Mouse (Mus musculus) thymus, postnatal 0 days (tissue): ENCODE data around the gene Spaca6. TPM values are rescaled to one million over a fixed set of nuclear protein-coding genes. Genes with fewer than 3 reads are reported as not detected.

Source experiments
- DNase-seq: peaks from one replicate; pipeline ENCODE4 v3.0.0-alpha.2; 2015; ENCODE audit warnings: low spot score
- polyA plus RNA-seq: library from polyadenylated mRNA; unstranded; fragments of >200 nt; fragmentation: Nextera tagmentation; extraction: Ambion mirVana; gene quantifications from 2 replicates; pipeline ENCODE4 v1.2.1, GENCODE M21; 2015

Gene Spaca6
- polyA plus RNA-seq: 5.5 and 8.0 TPM in 2 replicates

DNA sequence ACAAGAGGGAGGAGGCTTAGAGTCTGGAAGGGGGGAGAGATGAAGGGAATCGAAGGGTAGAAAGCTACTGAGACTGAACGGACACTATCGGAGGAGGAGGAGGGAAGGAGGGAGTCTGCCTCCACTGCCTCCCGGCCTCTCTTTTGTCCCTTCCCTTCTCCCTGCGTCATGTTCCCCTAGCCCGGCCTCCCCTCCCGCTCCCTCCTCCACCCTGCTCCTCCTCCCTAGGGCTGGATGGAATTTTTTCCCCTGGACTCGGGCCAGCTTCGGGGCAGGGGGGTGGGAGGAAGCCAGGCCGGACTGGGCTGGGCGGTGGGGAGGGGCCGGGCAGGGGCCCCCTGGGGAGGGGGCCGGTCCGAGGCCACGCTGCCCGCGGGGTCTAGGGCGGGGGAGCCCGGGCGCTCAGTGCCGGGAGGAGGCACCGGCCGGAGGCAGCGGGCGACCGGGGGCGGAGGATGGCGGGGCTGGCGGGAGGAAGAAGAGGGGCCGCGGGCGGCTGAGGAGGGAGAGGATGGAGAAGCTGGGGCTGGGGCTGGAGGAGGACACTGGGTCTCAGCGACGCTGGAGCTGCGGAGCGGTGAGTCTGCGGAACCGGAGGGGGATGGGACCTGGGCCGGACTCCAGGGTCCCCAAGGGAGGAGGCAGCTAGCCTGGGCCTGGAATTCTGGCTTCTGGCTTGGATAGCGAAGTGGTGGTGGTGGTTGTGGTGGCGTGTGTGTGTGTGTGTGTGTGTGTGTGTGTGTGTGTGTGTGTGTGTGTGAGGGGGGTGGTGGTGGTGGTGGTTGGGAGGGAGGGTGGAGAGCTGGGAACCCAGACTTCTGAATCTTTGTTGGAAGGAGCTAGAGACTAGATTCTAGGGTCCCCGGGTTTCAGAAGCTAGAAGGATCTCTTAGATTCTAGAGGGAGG, at the start of gene Spaca6:
Gene Spaca6 (plus strand): TSS at position 408 of the 907 bp plus-strand sequence.
- DNase-seq: no peak

- no peak for DNase-seq
Observed at GRCm38 (mm10) chr17:17790866-17791630, 35.9 kb upstream of the Spaca6 start.

GRCm38 (mm10) chr17:17792578-17792977, 34.4 kb upstream of the Spaca6 start:
- DNase-seq: no peak

DNA sequence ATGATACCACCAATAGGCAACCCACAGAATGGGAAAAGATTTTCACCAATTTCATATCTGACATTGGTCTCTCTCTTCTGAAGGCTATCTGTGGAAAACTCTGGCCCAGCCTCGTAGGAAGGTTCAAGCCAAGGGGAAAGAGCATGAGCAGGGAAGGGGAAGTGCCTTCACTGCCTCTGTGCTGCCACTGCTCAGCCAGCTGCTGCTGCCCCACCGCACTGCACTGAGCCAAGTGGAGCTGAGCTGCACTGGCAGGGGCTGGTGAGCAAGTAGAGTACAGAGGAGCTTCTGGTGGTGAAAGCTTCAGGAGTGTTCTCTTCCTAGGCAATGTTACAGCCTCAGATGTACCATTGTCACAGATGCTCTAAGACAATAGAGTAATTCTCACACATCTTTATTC, 31.4 kb upstream of the Spaca6 start:
- DNase-seq: no peak

DNA sequence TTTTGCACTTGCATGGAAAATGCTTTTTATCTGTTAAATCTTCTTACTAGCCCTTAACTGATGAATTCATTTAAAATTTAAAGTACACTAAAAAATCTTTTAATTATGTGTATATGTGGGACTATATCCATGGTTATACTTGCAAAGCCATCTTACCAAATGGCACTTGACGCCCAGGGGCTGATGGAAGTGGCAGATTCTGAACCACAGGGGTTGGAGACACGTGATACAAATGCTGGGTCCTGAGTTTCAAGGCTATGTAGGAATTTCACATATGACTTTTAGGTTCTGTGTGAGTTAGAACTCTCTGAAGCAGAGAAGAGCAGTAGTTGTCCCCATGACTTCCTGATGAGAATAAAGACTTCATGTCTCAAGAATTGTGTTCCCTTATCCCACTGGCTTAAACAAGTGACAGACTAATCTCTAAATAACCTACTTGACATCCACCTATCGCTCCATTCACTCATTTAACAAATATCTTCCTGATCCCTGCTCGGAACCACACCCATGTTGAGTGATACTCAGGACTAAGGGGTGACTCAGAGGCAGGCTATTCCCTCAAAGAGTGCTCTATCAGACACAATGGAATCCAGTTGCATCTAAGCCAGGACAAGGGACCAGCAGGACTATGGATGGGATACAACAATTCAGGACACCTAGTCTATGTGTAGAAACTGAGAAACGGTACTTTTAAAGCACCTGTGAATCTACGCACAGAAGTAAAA, 3.2 kb upstream of the Spaca6 start:
- DNase-seq: no peak

GRCm38 (mm10) chr17:17825921-17826591, 902 bp upstream of the Spaca6 start:
- no peak for DNase-seq

DNA sequence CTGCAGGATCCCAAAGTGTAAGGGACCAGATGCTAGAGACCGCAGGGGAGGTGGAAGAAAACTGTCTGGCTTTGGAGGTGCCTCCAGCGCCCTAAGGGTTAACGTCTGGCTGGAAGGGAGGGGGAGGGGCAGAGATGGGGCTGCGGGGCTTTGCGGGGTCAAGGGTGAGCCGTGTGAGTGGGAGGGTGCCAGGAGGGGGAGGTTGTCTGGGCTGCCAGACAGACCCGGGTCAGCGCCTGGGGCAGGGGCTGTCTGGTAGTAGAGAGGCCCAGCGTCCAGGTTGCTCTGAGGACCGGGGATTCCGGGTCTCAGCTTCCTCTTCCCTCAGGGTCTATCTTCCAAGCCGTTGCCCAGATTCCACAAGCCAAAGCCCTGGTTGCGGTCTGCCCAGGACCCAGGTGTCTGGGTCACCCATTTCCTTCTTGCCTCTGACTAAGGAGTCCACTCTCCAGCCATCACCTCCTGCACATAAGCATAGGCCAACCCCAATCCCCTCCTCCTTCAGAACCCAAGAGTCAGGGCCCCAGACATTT, 766 bp downstream of the Spaca6 start:
- DNase-seq: no peak

GRCm38 (mm10) chr17:17828191-17828981, 1.4 kb downstream of the Spaca6 start:
- DNase-seq: no peak

DNA sequence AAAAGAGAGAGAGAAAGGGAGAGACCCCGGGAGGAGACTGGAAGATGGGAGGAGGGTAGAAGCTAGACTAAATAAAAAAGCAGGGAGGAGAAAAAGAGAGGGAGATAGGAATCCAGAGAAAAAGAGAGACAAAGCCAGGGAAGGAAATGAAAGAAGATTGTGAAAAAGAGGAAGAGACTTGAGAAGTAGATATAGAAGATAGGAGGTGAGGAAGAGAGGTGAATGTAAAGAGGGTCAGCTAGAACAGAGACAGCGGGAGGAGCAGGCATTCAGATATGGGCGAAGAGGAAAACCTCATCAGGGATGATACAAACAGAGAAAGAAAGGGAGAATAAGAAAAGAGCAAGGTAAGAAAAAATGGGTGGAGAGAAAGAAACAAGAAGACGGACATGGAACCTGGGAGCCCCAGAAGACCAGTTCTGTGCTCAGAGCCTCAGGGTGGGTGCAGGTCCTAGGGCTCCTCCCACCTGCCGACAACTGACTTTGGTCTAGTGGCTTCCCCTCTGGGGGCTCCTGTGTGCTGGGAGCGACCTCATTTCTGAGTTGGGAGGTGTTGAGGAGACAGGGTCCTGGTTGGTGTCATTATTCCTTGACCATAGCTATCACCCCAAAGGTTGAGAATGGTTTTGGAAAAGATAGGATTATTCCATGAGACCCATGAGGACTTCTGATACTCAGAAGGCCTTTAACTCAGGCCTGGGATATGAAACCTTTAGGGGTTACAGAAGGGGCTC, 2.3 kb downstream of the Spaca6 start:
- peak; percentile 4 for DNase-seq

GRCm38 (mm10) chr17:17829816-17830535, 3.0 kb downstream of the Spaca6 start:
- no peak for DNase-seq

- no peak for DNase-seq
Observed at GRCm38 (mm10) chr17:17830731-17831130, 3.8 kb downstream of the Spaca6 start.

GRCm38 (mm10) chr17:17834896-17835295, 7.9 kb downstream of the Spaca6 start:
- DNase-seq: no peak

- no peak for DNase-seq
Observed at GRCm38 (mm10) chr17:17836101-17836500, 9.1 kb downstream of the Spaca6 start.

GRCm38 (mm10) chr17:17837426-17837825, 10.5 kb downstream of the Spaca6 start:
- no peak for DNase-seq

DNA sequence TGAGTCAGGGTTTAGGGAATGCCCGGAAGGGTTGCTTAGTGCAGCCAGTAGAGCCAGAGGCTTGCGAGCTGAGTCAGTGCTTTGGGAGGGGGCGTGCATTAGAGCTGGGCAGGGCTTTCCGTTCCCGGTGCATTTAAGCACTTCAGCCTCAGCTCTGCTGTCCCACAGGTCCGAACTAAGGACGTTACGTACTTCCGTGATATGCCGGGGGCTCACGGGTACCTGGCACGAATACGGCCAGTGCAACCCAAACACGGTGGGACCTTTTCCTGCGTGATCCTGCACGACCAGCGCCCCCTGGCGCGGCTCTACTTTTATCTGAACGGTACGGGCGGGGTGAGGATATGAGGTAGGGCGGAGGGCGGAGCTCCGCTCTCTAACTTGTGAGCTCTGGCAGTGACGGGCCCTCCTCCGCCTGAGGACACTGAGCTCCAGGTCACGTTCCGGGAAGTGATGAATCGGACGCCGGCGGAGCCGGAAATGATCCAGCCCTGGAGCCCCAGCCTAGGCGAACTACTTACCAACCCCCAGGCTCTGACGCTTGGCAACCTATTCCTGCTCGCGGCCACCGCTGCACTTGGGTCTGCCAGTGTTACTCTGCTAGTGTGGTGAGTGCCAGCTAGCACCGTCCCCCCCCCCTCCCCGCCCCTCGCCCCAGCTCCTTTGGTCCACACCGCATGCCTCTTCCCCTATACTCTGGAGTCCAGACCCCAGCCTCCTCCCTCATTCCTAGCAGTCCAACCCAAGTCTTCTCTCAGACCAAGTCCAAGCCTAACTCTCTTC, 11.2 kb downstream of the Spaca6 start:
- peak; percentile 96 for DNase-seq

DNA sequence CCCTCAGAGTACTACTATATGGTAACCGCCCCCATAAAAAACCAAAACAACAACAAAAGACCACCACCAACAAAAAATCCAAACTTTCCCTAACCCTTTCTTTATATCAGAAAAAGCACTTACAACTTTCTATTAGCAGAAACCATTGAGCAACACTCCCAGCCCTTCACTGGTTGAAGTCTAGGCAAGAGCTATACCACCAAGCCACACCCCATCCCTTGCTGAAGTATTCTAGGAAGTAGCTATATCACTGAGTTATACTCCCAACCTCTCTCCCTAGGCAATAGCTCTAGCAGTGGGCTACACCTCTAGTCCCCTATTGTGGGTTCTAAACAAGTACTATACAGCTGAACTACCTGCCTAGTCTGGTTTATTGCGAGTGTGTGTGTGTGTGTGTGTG, 12.3 kb downstream of the Spaca6 start:
- DNase-seq: no peak

DNA sequence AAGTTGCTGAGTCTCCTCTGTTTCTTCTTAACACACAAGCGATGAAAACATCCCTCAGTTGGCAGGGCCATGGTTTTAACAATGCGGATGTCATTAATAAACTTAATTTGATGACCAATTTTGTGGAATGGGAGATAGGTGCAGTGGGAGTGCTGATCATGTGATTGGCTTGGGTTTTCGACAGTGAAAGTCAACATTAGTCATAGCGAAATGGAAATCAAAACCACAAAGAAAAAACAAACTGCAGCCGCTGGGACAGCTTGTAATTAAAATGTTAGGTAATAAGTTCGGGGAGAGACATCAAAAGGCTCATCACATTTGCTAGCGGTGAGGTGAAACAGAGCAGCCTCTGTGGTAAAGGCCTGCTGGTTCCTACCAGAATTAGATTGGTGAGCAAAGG, 13.8 kb downstream of the Spaca6 start:
- DNase-seq: no peak
